Mouse (Mus musculus) gastrocnemius, postnatal 4 days (tissue): ENCODE results near the gene Ncapd3. TPM values are rescaled to one million over a fixed set of nuclear protein-coding genes. Genes with fewer than 3 reads are reported as not detected.

Source experiments
- DNase-seq, 2 experiments: peaks; one replicate each; pipeline ENCODE4 v3.0.0; 2021 to 2022; ENCODE audit warnings: low spot score in 2 of 2, mixed read lengths in 2 of 2
- total RNA-seq, 2 experiments: library from RNA; stranded (reverse); gene quantifications; 2 replicates each; pipeline ENCODE4 v1.2.3; 2021

Ncapd3 gene
- total RNA-seq, 2 experiments from 2014 or later: 14.5 to 17.4 TPM

DNA sequence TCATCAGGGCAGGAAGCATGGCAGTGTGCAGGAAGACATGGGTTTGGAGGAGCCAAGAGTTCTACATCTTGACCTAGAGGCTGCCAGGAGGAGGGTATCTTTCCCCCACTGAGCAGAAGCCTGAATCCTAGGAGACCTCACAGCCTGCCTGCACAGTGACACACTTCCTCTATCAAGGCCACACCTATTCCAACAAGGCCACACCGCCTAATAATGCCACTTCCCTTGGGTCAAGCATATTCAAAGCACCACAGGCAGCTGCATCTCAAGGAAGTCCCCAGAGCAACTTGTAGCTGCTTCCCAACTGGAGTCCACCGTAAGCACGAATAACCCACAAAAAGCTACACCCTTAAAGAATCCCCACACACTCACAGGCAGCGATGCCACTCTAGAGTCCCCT is 92.1 kb downstream of the Ncapd3 start:
- no peak for DNase-seq

DNA sequence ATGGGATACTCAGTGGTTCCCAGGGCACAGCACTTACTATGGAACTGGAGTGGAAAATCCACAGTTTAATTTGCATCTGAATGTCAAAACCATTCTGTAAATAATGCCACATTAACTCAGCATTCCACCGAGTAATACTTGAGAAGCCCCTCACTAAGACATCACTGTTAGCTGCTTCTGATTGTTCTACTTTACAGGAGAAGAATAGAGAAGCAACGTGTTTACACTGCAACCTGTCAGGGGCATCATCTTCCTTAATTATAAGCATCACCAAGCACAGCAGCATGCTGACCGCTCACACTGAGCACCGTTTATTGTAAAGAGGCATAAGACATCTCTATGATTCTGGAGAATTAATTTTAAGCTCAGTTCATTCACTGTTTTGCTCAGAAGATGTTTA is 93.0 kb downstream of the Ncapd3 start:
- DNase-seq: no peak

DNA sequence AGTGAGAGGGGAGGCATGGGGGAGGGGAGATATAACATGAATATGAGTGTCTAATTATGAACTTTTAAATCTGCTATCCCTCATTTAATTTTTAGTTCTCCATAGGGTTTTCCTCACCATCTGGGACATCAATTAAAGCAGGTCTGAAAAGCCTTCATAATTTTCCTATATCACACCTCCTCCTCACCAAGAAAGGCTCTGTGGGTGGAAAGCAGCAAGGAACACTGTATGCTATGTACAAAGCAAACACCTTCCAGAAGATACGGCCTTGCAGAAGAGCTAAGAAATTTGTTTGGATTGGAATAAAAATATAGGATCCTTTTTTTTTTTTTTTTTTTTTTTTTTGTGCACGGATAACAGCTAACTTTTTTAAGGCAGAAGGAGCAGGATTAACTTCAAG is 94.0 kb downstream of the Ncapd3 start:
- no peak for DNase-seq

DNA sequence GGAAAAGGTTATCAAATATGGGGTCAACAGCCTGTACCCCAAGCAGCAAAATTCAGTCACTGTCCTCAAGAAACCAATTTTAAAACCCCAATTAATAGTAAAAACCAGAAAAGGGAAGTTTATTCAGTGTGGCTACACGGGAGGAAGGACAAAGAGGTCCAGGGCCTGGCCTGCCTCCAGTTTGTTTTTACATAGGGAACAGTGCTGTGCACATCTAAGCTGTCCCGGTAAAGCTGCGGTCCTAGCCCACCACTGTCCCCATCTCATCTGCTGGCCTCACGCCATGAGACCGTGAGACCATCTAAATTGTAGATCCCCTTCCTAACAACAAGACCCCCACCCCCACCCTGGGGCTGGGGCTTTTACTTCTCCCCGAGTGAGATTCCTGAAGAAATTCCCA is 95.5 kb downstream of the Ncapd3 start:
- no peak for DNase-seq

DNA sequence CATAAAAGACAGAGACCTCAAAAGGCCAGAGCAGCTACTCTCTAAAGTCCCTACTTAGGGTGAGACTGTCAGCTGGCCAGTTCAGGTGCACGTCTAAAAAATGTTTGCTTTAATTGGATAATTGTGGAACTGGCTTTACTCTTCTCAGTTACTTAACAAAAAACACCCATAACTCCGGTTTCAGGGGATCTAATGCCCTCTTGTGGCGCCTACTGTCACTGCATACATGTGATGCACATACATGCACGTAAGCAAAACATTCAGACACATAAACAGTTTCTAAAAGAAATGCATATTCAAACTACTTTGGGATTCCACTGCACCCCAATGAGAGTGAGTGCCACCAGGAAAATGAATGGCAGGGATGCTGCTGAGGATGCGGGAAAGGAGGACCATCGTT is 96.6 kb downstream of the Ncapd3 start:
- DNase-seq: no peak

DNA sequence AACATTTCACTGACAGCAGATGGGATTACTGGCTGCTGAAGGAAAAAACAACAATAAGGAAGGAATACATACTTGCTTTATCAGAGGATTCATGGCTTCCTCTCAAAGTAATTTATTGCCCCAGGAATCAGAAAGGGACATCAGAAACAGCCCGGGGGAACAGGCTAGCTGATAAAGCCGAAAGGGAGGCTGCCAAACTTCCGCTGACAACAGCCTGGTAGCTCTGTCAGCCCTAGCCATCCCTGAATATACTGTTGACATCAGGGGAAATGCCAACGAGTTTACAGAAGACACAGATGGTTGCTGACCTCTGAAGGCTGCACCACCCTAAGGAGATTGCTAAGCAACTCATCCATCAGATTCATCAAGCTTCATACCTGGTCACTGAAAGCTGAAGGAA is 98.7 kb downstream of the Ncapd3 start:
- no peak for DNase-seq

DNA sequence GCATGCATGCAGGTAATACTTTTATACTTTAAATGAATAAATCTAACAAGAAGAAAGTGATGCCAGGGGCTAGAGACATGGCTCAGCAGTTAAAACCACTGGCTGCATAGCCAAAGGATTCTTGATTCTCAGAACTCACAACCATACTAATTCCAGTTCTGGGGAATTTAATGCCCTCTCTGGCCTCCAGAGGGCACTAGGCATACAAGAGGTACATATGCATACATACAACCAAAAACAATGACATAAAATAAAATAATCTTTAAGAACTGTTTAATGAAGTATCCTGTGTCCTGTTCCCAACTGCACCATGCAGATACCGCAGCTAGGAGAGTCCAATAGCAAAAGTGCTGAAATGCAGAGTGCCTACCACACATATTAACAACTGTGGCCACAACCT is 104.4 kb downstream of the Ncapd3 start:
- peak in 1 of 2 experiments; percentile 26 for DNase-seq

DNA sequence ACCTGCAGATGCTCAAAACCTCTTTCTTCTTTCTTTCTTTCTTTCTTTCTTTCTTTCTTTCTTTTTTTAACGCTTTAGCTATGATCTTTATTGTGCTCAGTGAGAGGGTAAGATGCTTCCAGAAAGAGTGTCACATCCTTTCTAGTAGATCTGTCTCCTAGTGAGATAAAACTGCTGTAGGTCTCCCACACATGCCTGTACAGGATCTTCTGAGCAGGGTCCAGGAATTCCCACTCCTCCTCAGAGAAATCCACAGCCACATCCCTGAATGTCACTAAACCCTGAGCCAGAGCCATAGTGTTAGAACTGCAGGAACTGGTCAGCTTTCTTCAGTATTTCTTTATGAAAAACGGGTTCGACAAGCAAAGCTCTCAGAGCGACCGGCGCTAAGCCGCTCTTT is 105.4 kb downstream of the Ncapd3 start:
- no peak for DNase-seq

DNA sequence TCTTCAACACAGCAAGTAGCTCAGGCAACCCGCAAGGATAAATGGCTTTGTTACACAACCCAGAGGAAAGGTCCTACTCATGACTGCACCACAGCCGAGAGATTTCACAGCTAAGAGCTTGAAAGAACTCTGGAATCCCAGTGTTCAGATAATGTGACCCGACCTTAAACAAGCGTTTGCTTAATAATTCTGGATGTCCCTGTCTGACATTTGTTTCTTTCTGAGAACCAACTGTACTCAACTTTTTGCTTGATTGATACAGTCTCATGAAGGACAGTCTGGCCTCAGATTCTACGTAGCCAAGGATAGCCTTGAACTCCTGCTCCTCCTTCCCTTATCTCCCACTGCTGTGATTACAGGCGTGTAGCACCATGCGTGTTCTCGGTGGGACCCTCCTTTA is 106.7 kb downstream of the Ncapd3 start:
- DNase-seq: no peak

DNA sequence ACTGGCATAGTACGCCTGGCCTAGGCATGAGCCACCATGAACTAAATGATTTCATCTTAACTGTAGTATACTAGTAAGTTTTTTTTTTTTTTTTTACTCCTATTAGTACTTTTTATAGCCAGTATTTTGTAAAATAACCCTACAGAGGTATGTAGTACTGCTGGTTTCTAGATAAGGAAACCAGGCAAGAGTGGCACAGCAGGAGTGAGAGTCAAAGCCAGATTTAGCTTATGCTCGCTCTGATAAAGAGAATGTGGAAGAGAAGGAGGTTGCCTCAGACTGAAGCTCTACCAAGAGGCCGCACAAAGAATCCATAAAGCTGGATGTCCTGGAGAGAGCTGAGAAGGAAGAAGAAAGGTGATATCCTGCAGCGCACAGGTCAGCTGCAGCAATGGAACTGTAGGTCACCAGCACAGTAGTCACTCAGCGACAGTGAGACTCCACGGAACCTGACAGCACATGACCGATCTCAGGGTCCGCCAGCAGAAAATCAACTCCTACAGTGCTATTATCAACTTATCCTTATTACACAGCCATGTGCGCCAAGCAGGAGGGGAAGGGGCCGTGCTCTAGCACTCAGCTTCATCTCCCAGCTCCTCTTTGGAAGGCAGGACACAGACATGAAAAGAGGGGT is 110.6 kb downstream of the Ncapd3 start:
- DNase-seq: no peak

DNA sequence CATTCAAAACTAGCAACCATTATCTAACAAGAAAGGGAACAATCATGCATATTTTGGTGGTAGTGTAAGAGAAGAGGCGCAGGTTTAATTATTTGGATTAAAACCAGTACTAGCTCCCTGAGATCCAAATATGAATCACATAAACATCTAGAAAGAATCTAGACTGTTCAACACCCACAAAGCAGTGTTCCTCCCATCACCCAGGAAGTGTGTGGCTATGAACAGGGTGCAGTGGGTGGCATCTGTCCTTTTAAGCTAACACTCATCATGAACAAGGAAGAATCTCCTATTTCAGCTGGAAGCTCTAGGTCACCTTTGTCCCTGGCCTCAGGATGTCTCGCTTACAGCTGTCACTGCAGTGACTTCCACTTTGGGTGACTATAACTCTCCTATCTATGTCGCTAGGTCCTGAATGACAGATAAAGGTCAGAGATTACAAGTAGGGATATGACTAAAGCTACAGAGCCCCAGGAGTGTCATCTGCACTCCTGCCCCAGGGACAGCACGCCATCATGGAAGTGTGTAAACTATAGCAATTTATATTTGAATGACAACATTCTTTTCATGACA is 114.4 kb downstream of the Ncapd3 start:
- DNase-seq: no peak

Other genes with a start within 250 kb of the Ncapd3 start
- 1 to 10 TPM; 3.8 to 5.7 TPM for gene Glb1l2, start 223.7 kb upstream of the Ncapd3 start, total RNA-seq
- gene Glb1l3, start 169.3 kb upstream of the Ncapd3 start, total RNA-seq: not detected
- not detected for gene Gm1110, start 107.1 kb upstream of the Ncapd3 start, total RNA-seq
- gene Acad8, start 30.6 kb upstream of the Ncapd3 start, total RNA-seq: 10 to 100 TPM; 34.5 to 36.7 TPM
- 10 to 100 TPM; 39.3 to 40.8 TPM for gene Thyn1, start 30.5 kb upstream of the Ncapd3 start, total RNA-seq
- gene Vps26b, start 110 bp upstream of the Ncapd3 start, total RNA-seq: 10 to 100 TPM; 35.5 to 41.7 TPM
- gene Jam3, start 125.2 kb downstream of the Ncapd3 start, total RNA-seq: 10 to 100 TPM; 52.0 to 55.6 TPM